9 mouse cellular contexts compared by ENCODE assay signal in genomic region chr7:25322058-25322484, GRCm38 (mm10). TPM values are rescaled to one million over a fixed set of nuclear protein-coding genes. Genes with fewer than 3 reads are reported as not detected.
DNase-seq lines count a peak whose midpoint lies in the region; ATAC-seq lines count a peak whose summit lies in the region.
"Had no signal": no experiment of that assay in that cellular context is flagged by ENCODE, and none has a peak within 500 bp of the region (broad histone marks: within the 10 kb centered on the region; RNA-seq: fewer than 3 reads in every experiment).

No protein-coding gene starts in this region.

- peak overlapping the region; percentile 38 for H3K4me2 ChIP-seq in heart, embryonic 12.5 days
- H3K4me2 ChIP-seq in hindbrain, embryonic 14.5 days (replicated peaks) = no peak overlapping the region; the same call in 1 of the 2 replicates
- peak overlapping the region; percentile 11; the same call in 1 of the 2 replicates for H3K4me2 ChIP-seq in midbrain, embryonic 12.5 days (replicated peaks)

- intact Hi-C loops in heart, postnatal 36 days (cut with DNase I) = loop anchor here (10.0 kb wide), 1 partner anchor 247 kb away; the partner anchor contains the start of genes Grik5 and Zfp574

- H3K4me3 ChIP-seq in heart, embryonic 12.5 days = peak overlapping the region; percentile 14
- no peak overlapping the region for H3K4me3 ChIP-seq in hindbrain, embryonic 14.5 days (replicated peaks; ENCODE audit: low read length)
- no peak overlapping the region for H3K4me3 ChIP-seq in midbrain, embryonic 12.5 days

- no peaks in the 10 kb centered on the region for H3K9me3 ChIP-seq in heart, embryonic 12.5 days (replicated peaks)
- no peaks in the 10 kb centered on the region for H3K9me3 ChIP-seq in hindbrain, embryonic 14.5 days (ENCODE audit: control insufficient read depth, low read length)
- no peaks in the 10 kb centered on the region for H3K9me3 ChIP-seq in midbrain, embryonic 12.5 days

- peak overlapping the region; percentile 83 for H3K27ac ChIP-seq in heart, embryonic 12.5 days (ENCODE audit: poor library complexity, severe bottlenecking)
- H3K27ac ChIP-seq in hindbrain, embryonic 14.5 days = 0 out of 2 replicates have a peak overlapping the region, but pooled peaks have one; percentile 32
- peak overlapping the region; percentile 52 for H3K27ac ChIP-seq in midbrain, embryonic 12.5 days (replicated peaks)

- peak overlapping the region; percentile 28; the same call in 1 of the 2 replicates for H3K9ac ChIP-seq in heart, embryonic 12.5 days
- H3K9ac ChIP-seq in hindbrain, embryonic 14.5 days = no peak overlapping the region
- no peak overlapping the region for H3K9ac ChIP-seq in midbrain, embryonic 12.5 days (replicated peaks)

- 6% methylated on average over 6 of the region's 6 CpGs for WGBS in heart, embryonic 12.5 days
- 14% methylated on average over 6 of the region's 6 CpGs for WGBS in hindbrain, embryonic 14.5 days
- 5% methylated on average over 6 of the region's 6 CpGs for WGBS in midbrain, embryonic 12.5 days

- H3K36me3 ChIP-seq in heart, embryonic 12.5 days = no peaks in the 10 kb centered on the region
- no peaks in the 10 kb centered on the region for H3K36me3 ChIP-seq in hindbrain, embryonic 14.5 days (replicated peaks; ENCODE audit: control insufficient read depth, insufficient read depth)
- H3K36me3 ChIP-seq in midbrain, embryonic 12.5 days = no peaks in the 10 kb centered on the region

- peaks cover 22% of the 10 kb centered on the region for H3K4me1 ChIP-seq in heart, embryonic 12.5 days (replicated peaks)
- H3K4me1 ChIP-seq in hindbrain, embryonic 14.5 days (replicated peaks; ENCODE audit: control insufficient read depth, insufficient read depth, low read length) = peaks cover 29% of the 10 kb centered on the region
- peaks cover 28% of the 10 kb centered on the region for H3K4me1 ChIP-seq in midbrain, embryonic 12.5 days

- peak; percentile 48; the same call in 1 of the 2 replicates for ATAC-seq in heart, embryonic 12.5 days (ENCODE audit: insufficient number of reproducible peaks, low FRiP score)
- no peak for ATAC-seq in hindbrain, embryonic 14.5 days (ENCODE audit: low FRiP score)
- no peak for ATAC-seq in midbrain, embryonic 12.5 days (ENCODE audit: low FRiP score, low read depth)
- ATAC-seq in activated CD4-positive, CD25-positive, alpha-beta regulatory T cell, adult 4 months = no peak
- no peak for ATAC-seq in megakaryocyte-erythroid progenitor cell, adult 5-6 weeks (replicated peaks; ENCODE audit: low FRiP score, low TSS enrichment, poor library complexity, severe bottlenecking)

- no peaks in the 10 kb centered on the region for H3K27me3 ChIP-seq in heart, embryonic 12.5 days (replicated peaks)
- H3K27me3 ChIP-seq in hindbrain, embryonic 14.5 days (ENCODE audit: control insufficient read depth, insufficient read depth, low read length) = no peaks in the 10 kb centered on the region
- H3K27me3 ChIP-seq in midbrain, embryonic 12.5 days = no peaks in the 10 kb centered on the region

- no peak for DNase-seq in heart, postnatal 36 days
- DNase-seq in embryo, embryonic 11 days = peak; percentile 92
- no peak for DNase-seq in hindbrain, embryonic 14.5 days (ENCODE audit: low spot score)
- no peak for DNase-seq in thymus, postnatal 0 days (ENCODE audit: low spot score)

RNA-seq across cellular contexts. Expression of gene Megf8, which starts 5.1 kb away (rescaled TPM):
- 10.3 and 10.8 TPM in 2 replicates for polyA plus RNA-seq in heart, embryonic 12.5 days (2016; fragmentation: Nextera tagmentation; extraction: Ambion mirVana)
- 10 to 100 TPM; 30.4 to 31.1 TPM for total RNA-seq in heart, postnatal 36 days (2021)
- polyA plus RNA-seq in hindbrain, embryonic 14.5 days (2014; fragmentation: Nextera tagmentation; extraction: Ambion mirVana) = 22.0 and 23.8 TPM in 2 replicates
- 20.8 and 21.3 TPM in 2 replicates for polyA plus RNA-seq in midbrain, embryonic 12.5 days (2016; fragmentation: Nextera tagmentation; extraction: Ambion mirVana)
- under 1 TPM in 1 of 2 experiments, not detected in 1; 0.03 TPM for polyA plus RNA-seq in activated CD4-positive, CD25-positive, alpha-beta regulatory T cell, adult 4 months (2017; shearing (Covaris generic))
- 2.5 and 2.6 TPM in 2 replicates for total RNA-seq in megakaryocyte-erythroid progenitor cell, adult 5-6 weeks (2014; fragmentation: Nextera tagmentation)
- 2.4 and 2.7 TPM in 2 replicates for total RNA-seq in megakaryocyte-erythroid progenitor cell, adult 5-6 weeks (2017)
- 1.9 and 2.0 TPM in 2 replicates for polyA plus RNA-seq in thymus, postnatal 0 days (2015; fragmentation: Nextera tagmentation; extraction: Ambion mirVana)

RNA-seq across cellular contexts. Expression of gene Tmem145, which starts 16.2 kb away (rescaled TPM):
- 0.23 and 0.30 TPM in 2 replicates for polyA plus RNA-seq in heart, embryonic 12.5 days (2016; fragmentation: Nextera tagmentation; extraction: Ambion mirVana)
- not detected for total RNA-seq in heart, postnatal 36 days (2021)
- 74.9 and 81.2 TPM in 2 replicates for polyA plus RNA-seq in hindbrain, embryonic 14.5 days (2014; fragmentation: Nextera tagmentation; extraction: Ambion mirVana)
- 20.1 and 21.4 TPM in 2 replicates for polyA plus RNA-seq in midbrain, embryonic 12.5 days (2016; fragmentation: Nextera tagmentation; extraction: Ambion mirVana)
- not detected for polyA plus RNA-seq in activated CD4-positive, CD25-positive, alpha-beta regulatory T cell, adult 4 months (2017; shearing (Covaris generic))
- not detected in 2 replicates for total RNA-seq in megakaryocyte-erythroid progenitor cell, adult 5-6 weeks (2014; fragmentation: Nextera tagmentation)
- not detected in 2 replicates for total RNA-seq in megakaryocyte-erythroid progenitor cell, adult 5-6 weeks (2017)
- polyA plus RNA-seq in thymus, postnatal 0 days (2015; fragmentation: Nextera tagmentation; extraction: Ambion mirVana) = not detected in 2 replicates
- total RNA-seq: hematopoietic stem cell, adult 5-6 weeks had no signal

RNA-seq across cellular contexts. Expression of gene Prr19, which starts 20.9 kb away (rescaled TPM):
- polyA plus RNA-seq in heart, embryonic 12.5 days (2016; fragmentation: Nextera tagmentation; extraction: Ambion mirVana) = not detected in 2 replicates
- not detected for total RNA-seq in heart, postnatal 36 days (2021)
- 4.2 and 5.2 TPM in 2 replicates for polyA plus RNA-seq in hindbrain, embryonic 14.5 days (2014; fragmentation: Nextera tagmentation; extraction: Ambion mirVana)
- 1.3 and 1.7 TPM in 2 replicates for polyA plus RNA-seq in midbrain, embryonic 12.5 days (2016; fragmentation: Nextera tagmentation; extraction: Ambion mirVana)
- polyA plus RNA-seq in activated CD4-positive, CD25-positive, alpha-beta regulatory T cell, adult 4 months (2017; shearing (Covaris generic)) = not detected
- not detected in 2 replicates for total RNA-seq in megakaryocyte-erythroid progenitor cell, adult 5-6 weeks (2014; fragmentation: Nextera tagmentation)
- not detected in 2 replicates for total RNA-seq in megakaryocyte-erythroid progenitor cell, adult 5-6 weeks (2017)
- 0.22 and 0.23 TPM in 2 replicates for polyA plus RNA-seq in thymus, postnatal 0 days (2015; fragmentation: Nextera tagmentation; extraction: Ambion mirVana)
- total RNA-seq: hematopoietic stem cell, adult 5-6 weeks had no signal

RNA-seq across cellular contexts. Expression of gene Pafah1b3, which starts 24.3 kb away (rescaled TPM):
- 127 and 131 TPM in 2 replicates for polyA plus RNA-seq in heart, embryonic 12.5 days (2016; fragmentation: Nextera tagmentation; extraction: Ambion mirVana)
- 1 to 10 TPM; 3.7 to 5.1 TPM for total RNA-seq in heart, postnatal 36 days (2021)
- polyA plus RNA-seq in hindbrain, embryonic 14.5 days (2014; fragmentation: Nextera tagmentation; extraction: Ambion mirVana) = 523 and 576 TPM in 2 replicates
- 399 and 410 TPM in 2 replicates for polyA plus RNA-seq in midbrain, embryonic 12.5 days (2016; fragmentation: Nextera tagmentation; extraction: Ambion mirVana)
- 10 to 100 TPM; 16.8 to 30.7 TPM for polyA plus RNA-seq in activated CD4-positive, CD25-positive, alpha-beta regulatory T cell, adult 4 months (2017; shearing (Covaris generic))
- 22.0 and 23.2 TPM in 2 replicates for total RNA-seq in megakaryocyte-erythroid progenitor cell, adult 5-6 weeks (2014; fragmentation: Nextera tagmentation)
- 12.8 and 26.3 TPM in 2 replicates for total RNA-seq in megakaryocyte-erythroid progenitor cell, adult 5-6 weeks (2017)
- 142 TPM in 2 replicates for polyA plus RNA-seq in thymus, postnatal 0 days (2015; fragmentation: Nextera tagmentation; extraction: Ambion mirVana)

RNA-seq across cellular contexts. Expression of gene Cnfn, which starts 47.5 kb away (rescaled TPM):
- not detected in 2 replicates for polyA plus RNA-seq in heart, embryonic 12.5 days (2016; fragmentation: Nextera tagmentation; extraction: Ambion mirVana)
- total RNA-seq in heart, postnatal 36 days (2021) = not detected
- not detected in 2 replicates for polyA plus RNA-seq in hindbrain, embryonic 14.5 days (2014; fragmentation: Nextera tagmentation; extraction: Ambion mirVana)
- not detected in 2 replicates for polyA plus RNA-seq in midbrain, embryonic 12.5 days (2016; fragmentation: Nextera tagmentation; extraction: Ambion mirVana)
- polyA plus RNA-seq in activated CD4-positive, CD25-positive, alpha-beta regulatory T cell, adult 4 months (2017; shearing (Covaris generic)) = not detected
- total RNA-seq in megakaryocyte-erythroid progenitor cell, adult 5-6 weeks (2014; fragmentation: Nextera tagmentation) = not detected in 2 replicates
- total RNA-seq in megakaryocyte-erythroid progenitor cell, adult 5-6 weeks (2017) = not detected in 2 replicates
- 4.1 and 11.4 TPM in 2 replicates for polyA plus RNA-seq in thymus, postnatal 0 days (2015; fragmentation: Nextera tagmentation; extraction: Ambion mirVana)
- total RNA-seq: hematopoietic stem cell, adult 5-6 weeks had no signal

Comparison
In these comparisons a context has a peak if more than half of its experiments do, and no peak if none do; other contexts are left out.
1. H3K27ac ChIP-seq: peak in every context shown above with its lines; median percentile 83 in heart, embryonic 12.5 days; 52 in midbrain, embryonic 12.5 days; 32 in hindbrain, embryonic 14.5 days.
2. RNA of gene Tmem145, which starts 16.2 kb away (polyA plus RNA-seq): 74.9 to 81.2 TPM in hindbrain, embryonic 14.5 days and 20.1 to 21.4 TPM in midbrain, embryonic 12.5 days; 0.23 to 0.30 TPM in heart, embryonic 12.5 days, not detected in thymus, postnatal 0 days and not detected in activated CD4-positive, CD25-positive, alpha-beta regulatory T cell, adult 4 months; every median in the first group is over 10 times any median in the second.